Mouse (Mus musculus): ENCODE results near the gene Arf1.
"Not testable (repeated sequence)": the region's sequence is repeated elsewhere in the genome, so short reads cannot be mapped to it uniquely, and the experiment has no call there.

Arf1 gene

DNA sequence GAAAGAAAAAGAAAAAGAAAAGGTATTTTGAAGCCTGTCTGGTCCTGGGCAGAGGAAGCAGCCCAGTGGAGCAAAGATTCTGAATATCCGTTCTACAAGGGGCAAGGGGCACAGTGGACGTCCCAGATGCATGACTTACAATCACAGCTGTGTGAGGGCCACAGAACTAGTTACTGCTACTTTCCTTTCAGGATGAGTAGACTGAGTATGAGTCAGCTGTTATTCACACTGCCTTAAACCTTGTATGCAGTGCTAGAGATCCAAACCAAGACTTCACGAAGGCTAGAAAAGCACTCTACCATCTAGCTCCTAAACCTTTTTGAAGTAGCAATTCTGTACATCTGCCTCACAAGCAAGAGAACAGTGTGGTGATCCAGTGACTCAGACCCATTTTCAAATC is 1.8 kb downstream of the Arf1 start:
- no peak for DNase-seq

DNA sequence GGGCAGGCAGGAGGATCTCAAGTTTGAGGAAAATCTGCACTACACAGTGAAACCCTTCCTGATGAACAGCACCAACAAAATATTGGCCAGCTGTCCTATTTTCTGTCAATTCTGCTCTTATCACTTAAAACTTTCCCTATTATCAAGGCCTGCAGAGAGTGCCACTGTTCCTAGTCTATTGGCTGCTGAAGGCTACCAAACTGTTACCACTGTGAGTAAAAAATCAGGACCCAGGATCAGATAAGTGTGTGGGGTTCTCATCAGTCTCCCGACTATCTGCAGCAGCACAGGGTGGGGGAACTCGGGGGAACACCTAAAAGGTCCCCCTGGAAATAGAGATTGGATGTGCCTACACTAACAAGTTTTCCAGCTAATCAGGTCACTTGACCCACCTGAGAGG is 2.9 kb downstream of the Arf1 start:
- DNase-seq: no peak

DNA sequence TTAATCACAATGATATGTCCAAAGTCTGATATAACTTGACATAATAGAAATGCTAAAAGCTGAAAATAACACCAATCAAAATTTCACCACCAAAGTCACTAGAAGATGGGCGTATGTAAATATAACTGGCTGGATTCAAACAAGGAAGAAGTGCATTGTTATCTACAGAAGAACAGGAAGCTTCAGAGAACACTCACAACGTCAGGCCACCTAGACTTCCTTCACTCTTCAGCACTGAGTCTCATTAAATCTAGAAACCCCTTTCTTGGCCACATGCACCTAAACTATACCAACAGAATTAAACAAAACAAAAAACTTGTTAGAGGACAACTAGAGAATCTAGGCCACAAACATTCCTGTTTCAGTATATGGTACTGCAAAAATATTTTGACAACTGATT is 3.6 kb downstream of the Arf1 start:
- DNase-seq: no peak

DNA sequence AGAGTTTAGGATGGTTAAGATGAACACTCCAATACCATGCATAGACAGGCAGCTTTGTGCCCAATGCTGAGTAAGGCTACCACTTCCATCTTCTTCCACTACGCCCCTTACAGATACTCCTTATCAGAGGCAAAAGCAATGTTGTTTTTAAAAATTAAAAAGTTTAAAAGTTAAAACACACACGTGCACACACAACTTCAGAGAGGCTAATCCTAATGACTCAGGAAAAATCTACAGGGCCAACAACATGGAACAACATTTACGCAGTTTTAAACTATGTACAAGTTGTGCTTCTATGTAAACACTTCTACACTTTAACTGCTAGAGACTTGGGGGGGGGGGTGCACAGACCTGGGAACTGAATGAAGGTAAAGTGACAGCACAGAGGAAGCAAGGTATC is 4.0 kb downstream of the Arf1 start:
- DNase-seq: no peak

DNA sequence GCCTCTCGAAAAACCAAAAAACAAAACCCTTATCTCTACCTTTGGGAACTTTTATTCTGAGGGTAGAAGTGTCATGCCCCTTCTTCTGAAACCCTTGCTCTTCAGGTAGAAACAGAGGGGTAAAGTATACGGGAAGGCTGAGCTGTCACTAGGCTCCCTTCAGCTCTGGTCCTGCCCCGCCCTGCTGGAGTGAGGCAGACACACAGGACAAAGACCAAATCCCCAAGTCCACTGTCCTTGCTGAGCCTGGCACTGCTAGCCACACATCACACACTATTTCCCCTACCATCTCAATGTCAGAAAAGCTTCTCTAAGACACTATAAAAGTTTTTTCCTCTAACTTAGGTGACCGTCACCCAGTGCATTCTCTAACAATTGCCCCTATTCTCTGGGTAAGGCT is 5.8 kb downstream of the Arf1 start:
- no peak for DNase-seq

DNA sequence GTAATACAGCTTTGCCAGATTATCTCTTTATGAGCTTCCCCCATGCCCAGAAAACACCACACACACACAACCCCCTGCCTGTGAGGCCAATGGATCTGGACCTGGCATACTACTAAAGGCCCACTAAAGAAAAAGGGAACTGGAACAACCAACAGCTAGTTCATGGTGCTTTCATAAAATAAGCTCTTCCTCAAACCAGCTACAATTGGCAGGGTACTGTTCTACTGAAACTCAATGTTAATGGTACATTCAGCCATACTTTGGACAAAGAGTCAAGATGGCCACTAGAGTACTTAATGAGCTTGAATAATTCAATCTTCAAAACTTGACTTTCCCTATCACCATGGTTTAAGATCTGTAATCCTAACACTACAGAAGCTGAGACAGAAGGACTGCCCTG is 6.5 kb downstream of the Arf1 start:
- DNase-seq: no peak

DNA sequence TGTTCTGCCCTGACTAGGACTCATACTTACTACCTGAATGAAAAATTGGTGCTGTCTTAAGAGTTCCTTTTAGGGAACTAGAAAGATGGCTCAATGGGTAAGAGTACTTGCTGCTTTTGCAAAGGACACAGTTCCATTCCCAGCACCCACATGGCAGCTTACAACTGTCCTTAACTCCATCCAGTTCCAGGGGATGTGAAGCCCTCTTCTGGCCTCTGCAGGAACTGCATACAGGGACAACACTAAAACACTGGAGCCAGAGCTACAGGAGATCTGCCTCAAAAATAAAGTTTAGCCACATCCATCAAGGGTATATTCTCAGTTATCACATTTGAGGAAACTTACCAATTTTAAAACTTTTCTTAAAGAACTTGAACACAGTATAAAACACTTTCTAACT is 9.0 kb downstream of the Arf1 start:
- no peak for DNase-seq

DNA sequence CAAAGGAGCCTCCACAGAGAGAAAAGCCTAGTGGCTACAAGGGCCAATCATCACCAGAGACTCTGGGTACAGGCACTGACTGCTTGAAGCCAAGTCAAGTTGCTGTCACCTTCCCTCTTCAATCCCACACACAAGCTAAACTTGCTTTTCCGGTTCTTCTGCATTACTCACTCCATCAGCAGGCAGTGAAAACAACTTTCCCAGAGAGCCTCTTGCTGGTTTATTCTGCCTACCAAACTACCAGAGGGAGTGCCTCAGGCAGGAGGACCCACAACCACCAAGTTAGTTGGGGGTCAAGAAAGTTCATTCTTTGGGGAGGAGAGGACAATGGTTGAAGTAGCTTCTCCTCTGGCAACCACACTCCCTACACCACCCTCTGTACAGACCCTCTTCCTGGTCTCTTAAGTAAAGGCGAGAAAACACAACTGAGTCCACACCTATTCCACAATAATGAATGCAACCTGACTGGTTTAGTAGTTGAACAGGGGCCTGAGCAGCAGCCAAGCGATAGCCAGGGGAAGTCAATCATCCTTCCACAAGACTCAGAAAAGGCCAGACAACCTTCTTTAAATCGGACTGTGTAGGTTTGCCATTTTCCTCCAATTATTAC is 9.6 kb downstream of the Arf1 start:
- peak; percentile 72 to 86 for DNase-seq

DNA sequence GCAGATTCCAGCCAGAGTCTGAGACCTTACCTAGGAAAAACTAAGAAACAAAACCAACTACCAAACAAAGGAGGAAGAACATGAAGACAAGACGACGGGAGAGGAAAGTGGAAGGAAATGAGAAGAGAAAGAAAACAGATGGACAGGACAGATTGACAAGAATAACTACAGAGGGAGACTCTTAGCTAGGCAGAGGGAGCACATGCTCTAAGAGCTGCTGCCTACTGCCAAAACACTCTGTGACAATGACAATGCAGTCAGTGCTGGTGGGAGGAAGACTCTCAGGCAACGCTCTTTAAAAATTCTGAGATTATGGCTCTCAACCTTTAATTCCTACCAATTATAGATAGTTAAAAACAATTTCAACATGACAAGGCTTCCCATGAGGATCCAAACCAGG is 11.1 kb downstream of the Arf1 start:
- DNase-seq: no peak

DNA sequence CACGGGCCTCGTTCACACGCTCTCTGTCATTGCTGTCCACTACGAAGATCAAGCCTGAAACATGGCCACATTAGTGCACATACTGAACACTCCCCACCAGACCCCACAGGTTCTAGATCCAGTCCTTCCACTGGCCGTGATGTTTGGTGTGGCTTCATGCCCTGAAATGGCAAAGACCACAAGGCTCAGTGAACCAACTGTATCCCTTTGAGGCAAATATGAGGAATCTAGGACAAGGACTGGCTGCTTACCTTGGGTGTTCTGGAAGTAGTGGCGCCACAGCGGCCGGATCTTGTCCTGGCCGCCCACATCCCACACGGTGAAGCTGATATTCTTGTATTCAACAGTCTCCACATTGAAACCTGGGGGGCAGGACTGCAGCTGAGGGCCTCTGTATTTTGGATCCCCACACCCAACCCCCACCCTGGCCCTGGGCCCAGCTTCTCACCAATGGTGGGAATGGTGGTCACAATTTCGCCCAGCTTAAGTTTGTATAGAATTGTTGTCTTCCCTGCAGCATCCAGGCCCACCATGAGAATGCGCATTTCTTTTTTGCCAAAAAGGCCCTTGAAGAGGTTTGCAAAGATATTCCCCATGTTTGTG is 15.1 kb downstream of the Arf1 start:
- no peak for DNase-seq

DNA sequence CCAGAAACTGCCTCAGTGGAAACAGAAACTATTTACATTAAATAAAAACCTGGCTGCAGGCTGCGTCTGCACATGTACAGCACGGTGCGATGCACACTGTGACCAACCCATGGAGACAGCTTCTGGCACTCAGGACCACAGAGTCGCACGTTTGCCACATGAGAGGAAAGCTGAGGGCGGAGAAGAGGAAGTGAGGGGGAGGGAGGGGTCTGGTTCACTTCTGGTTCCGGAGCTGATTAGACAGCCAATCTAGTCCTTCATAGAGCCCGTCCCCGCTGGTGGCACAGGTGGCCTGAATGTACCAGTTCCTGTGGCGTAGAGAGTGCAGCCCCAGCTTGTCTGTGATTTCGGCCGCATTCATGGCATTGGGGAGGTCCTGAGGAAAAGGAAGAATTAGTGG is 15.8 kb downstream of the Arf1 start:
- DNase-seq: peak in 1 of 2 experiments; percentile 38

DNA sequence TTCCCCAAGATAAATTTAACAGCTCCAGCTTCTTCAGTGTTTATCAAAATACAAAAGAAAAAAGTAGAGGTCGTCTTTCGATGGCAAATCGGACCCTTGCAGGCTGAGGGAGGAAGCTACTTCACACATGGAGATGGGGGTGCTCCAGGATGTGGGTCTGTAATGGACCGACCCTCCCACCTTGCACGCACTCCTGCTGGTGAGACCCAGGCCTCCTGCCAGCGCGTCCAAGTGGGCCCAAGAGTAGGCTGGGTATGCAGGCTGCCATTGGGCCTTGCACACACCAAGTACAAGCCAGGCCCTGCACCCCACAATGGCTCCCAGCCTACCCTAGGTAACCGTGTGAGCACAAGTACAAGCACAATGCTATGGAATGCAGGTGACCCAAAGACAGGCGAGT is 16.5 kb downstream of the Arf1 start:
- not testable (repeated sequence) for DNase-seq

DNA sequence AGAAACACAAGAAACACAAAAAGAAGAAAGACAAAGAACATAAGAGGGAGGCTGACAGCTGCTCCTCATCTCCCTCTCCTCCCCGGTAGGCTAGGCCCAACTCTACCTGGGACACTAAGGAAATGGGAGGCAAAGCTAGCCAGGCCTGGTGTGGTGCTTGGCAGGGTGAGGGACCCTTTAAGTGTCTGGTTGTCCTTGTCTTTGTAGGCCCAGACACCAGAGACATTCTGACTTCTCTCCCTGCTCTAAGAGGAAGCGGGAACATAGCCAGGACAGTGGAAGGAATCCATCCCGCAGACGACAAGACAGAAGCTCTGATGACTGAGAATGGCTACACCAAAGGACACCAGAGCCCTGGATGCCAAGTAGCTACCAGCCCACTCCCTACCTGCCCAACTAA is 18.1 kb downstream of the Arf1 start:
- no peak for DNase-seq

DNA sequence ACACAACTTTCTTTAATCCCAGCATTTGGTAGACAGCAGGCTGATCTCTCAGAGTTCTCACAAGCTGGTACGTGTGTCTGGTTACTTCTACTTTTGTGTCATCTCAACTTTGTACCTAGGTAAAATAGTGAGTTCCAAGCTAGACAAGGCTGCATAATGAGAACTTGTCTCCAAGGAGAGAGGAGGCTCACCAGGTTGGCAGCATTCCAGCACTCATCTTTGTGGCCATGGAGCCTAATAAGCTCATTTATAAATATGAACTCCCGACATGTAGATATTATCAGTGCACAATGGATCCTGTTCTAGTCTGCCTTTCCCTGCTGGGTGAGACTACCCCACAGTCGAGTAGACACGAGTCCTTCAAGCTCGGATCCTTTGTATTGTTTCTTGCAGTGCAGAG is 18.5 kb downstream of the Arf1 start:
- no peak for DNase-seq

DNA sequence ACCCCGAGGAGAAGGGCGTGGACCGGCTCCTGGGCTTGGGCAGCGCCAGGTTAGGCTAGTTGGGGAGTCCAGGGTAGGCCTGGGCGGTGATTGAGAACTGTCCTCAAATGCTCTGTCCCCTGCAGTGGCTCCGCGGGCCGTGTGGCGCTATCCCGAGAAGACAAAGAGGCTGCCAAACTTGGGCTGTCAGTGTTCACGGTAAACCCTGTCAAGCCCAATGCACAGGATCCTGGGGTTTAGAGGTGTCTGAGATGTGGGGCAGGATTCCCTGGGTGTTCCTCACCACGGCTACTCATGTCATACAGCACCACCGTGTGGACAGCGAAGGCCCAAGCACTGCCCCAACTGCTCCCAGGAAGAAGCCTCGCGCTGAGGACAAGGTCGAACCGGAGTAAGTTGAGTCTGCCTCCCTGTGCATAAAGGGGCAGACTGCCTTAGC is 19.0 kb downstream of the Arf1 start:
- DNase-seq: peak; percentile 65 to 68

DNA sequence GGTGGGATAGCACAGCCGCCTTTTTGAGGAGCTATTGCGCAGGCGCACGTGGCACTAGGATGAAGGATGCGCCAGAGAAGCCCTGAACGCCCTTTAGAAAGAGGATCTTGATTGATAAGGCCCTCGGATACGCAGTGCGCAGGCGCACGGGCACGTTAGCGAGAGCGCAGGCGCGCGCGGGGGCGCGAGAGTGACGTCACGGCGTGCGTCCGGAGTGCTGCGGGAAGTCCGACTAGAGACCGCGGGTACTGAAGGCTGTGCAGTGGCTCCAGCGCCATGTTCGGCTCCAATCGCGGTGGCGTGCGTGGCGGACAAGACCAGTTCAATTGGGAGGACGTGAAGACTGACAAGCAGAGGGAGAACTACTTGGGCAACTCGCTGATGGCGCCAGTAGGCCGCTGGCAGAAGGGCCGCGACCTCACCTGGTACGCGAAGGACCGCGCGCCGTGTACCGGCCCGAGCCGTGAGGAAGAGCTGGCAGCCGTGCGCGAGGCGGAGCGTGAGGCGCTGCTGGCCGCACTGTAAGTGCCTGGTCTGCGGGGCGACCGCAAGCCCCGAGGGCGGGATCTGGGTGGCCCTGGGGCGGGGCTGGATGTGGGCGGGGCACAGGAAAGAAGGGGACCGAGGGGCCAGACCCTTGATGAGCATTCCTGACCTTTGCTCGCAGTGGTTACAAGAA is 19.8 kb downstream of the Arf1 start, which contains the start of gene 2310033P09Rik:
Gene 2310033P09Rik, plus strand, starts transcription at position 169 of the 679 bp plus-strand sequence.
- DNase-seq: peak; percentile 92 to 93

DNA sequence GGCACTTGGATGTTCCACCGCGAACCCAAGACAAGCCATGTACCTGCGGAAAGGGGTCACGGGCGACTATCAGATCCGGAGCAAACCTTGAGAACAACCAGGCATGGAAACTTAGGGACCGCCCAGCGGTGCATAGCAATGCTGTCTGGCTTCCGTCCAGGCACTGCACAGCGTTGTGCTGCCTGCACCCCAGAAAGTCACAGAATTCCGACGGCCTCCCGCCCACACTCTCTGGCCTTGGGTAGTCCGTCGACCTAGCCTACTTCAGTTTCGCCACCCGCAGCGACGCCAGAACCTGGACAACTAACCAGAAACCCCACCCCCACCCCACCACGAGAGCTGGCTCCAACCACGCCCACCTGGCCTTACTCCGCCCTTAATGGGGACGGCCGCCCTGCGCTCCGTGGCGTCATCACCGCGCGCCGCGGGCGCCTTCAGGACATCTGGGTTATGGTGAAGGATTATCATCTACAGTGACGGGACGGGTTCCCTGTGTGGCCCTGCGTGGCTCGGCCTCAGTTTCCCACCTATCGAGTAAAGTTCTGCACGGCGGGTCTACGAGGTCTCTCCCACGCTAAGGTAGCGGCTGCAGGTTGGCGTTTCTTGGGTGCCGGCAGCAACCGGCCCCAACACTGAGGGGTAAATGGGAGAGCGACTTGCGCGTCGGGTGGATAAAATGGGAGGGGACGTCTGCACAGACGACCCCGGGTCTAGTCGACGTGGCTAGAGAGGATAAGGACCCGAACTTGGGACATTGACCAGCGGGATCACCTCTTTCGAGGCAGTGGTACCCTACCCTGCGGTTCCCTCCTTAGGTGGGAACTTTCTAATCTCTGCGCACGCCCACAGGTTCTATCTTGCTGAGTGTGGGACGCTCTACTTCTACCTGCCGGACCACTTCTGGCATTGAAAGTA is 25.7 kb downstream of the Arf1 start, which contains the start of gene Mrpl55:
Gene Mrpl55, plus strand, starts transcription at position 406 of the 915 bp plus-strand sequence.
- peak; percentile 91 to 94 for DNase-seq

DNA sequence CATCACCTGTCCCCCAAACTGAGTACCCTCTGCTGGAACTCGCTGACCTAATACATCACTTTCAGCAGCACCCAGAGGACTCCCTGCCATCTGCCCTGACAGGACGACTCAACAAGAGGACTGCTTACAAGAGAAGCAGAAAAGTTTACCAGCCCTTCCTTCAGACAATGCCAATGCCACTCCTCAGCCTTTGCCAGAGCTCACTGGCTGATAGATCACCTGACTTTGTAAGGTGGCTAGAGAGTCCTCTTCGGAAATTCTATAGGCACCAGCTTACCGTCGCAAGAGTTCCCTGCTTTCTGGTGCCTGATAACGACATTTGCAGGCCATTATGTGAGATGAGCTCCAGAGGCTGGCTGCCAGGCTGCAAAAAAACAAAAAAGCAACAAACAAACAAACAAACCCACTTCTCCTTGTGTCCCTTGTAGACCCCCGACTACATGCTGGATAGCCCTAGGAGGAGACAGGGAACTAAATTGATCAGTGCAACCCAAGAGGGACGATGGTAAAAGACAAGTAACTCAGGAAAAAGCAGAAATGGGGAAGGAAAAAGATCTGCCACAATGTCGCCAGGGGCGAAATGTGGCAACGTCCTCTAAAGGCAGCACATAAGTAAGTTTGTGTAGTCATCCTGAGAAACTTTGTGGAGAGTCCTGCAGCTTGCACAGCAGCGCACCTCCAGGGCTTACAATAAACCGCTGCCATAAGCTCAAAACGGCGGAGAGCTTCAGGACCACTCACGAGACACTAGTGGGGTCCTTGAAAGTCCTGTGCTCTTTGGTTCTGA is 26.7 kb downstream of the Arf1 start:
- no peak for DNase-seq

DNA sequence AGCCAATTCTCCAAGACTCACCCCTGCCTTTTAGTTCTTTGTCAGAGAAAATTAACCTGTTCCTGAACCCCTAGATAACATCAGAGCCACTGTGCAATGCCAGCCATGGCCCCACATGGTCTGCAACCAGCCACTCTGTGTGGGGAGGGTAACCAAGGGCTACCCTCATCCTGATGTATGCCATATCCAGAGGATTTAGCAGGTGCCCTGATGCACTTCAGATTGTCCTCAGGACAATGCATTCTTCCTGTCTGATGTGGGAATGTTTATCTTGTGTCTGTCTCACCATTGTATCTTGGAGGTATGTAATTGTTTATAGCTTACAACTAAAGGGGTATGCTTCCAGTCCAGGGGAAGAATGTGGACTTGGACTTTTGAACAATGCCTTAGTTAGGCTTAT is 31.8 kb downstream of the Arf1 start:
- DNase-seq: no peak

DNA sequence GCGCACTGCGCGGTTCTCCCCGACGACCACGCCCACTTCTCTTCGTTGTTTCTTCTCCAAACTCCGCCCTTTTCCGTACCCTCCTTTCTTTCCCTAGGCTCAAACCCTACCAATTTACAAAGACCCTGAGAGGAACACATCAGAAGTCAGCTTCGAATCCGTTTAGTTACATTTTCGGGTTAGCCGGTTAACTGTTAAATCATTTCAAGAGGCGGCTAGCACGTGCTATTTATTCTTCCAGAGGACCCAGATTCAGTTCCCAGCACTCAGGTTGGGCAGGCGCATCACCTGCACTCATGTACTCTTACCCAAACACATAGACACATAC is 36.0 kb downstream of the Arf1 start, which contains the start of gene Guk1:
Gene Guk1, minus strand, starts transcription at position 154 of the 328 bp plus-strand sequence.
- DNase-seq: no peak

DNA sequence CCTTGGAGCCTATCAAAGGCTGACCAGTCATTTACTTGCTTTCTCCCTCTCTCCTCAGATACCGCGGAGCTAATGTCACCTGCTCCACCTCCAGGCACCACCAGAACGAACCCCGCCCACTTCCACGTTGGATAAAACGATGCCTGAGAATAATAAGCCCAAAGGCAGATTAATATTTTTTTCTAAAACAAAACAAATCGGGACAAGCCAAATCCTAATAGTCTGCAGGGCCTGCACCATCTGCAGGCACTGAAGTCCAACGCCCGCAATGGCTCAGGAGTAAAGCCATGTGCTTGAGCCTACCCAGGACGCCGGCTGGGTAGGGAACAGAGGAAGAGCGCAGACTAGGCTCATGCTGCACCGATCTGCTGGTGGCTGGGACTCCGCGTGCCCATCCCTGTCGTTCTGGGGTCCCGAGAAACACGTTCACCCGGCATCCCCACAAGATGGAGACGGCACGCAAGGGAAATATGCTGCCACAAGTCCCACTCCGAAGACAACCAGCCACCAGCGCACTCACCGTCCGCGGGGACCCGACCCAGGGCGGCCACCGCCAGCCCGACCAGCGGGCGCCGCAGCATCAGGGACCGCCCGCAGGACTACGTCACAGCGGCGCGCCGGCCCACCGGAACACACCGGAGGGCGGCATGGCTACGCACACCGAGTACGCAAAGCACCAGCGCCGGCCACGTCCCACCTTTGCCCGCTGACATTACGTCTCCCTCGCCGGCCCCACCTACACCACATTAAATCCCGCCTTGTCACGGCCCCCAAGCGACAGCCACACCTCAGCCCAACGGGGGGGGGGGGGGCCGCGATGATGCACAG is 36.6 kb downstream of the Arf1 start:
- DNase-seq: peak; percentile 95
